Mouse (Mus musculus): Measurements from ENCODE around the gene Snapc2.
"Not testable (repeated sequence)": the region's sequence is repeated elsewhere in the genome, so short reads cannot be mapped to it uniquely, and the experiment has no call there.

Snapc2 gene

GRCm38 (mm10) chr8:4237814-4238433, 15.0 kb upstream of the Snapc2 start:
- DNase-seq (ENCODE audit: low spot score): peak; percentile 45

- peak; percentile 98 for DNase-seq (ENCODE audit: low spot score)
These were observed 14.3 kb upstream of the Snapc2 start, which contains the start of the genes Map2k7 and Gm49320 for GRCm38 (mm10) chr8:4238434-4239192. Gene Map2k7, plus strand, starts transcription at chr8:4238740. Gene Gm49320, plus strand, starts transcription at chr8:4238865.

GRCm38 (mm10) chr8:4239193-4239890, 13.5 kb upstream of the Snapc2 start:
- DNase-seq (ENCODE audit: low spot score): no peak

- DNase-seq (ENCODE audit: low spot score): no peak
These were observed 7.8 kb upstream of the Snapc2 start for GRCm38 (mm10) chr8:4245061-4245460.

- no peak for DNase-seq (ENCODE audit: low spot score)
These were observed 7.1 kb upstream of the Snapc2 start for GRCm38 (mm10) chr8:4245737-4246136.

GRCm38 (mm10) chr8:4247241-4247640, 5.6 kb upstream of the Snapc2 start:
- no peak for DNase-seq (ENCODE audit: low spot score)

- no peak for DNase-seq (ENCODE audit: low spot score)
These were observed 4.8 kb upstream of the Snapc2 start, which contains the start of gene Tgfbr3l for GRCm38 (mm10) chr8:4247951-4248540. Gene Tgfbr3l, plus strand, starts transcription at chr8:4248214.

GRCm38 (mm10) chr8:4249213-4249612, 3.7 kb upstream of the Snapc2 start:
- no peak for DNase-seq (ENCODE audit: low spot score)

- DNase-seq (ENCODE audit: low spot score): peak; percentile 75
These were observed 2.4 kb upstream of the Snapc2 start for GRCm38 (mm10) chr8:4250306-4250970.

- DNase-seq (ENCODE audit: low spot score): no peak
These were observed 642 bp upstream of the Snapc2 start for GRCm38 (mm10) chr8:4252116-4252760.

GRCm38 (mm10) chr8:4254001-4254400, 1.1 kb downstream of the Snapc2 start:
- DNase-seq (ENCODE audit: low spot score): no peak

- not testable (repeated sequence) for DNase-seq (ENCODE audit: low spot score)
These were observed 2.6 kb downstream of the Snapc2 start for GRCm38 (mm10) chr8:4255471-4255870.

- no peak for DNase-seq (ENCODE audit: low spot score)
These were observed 4.0 kb downstream of the Snapc2 start for GRCm38 (mm10) chr8:4256911-4257310.

- DNase-seq (ENCODE audit: low spot score): no peak
These were observed 4.5 kb downstream of the Snapc2 start for GRCm38 (mm10) chr8:4257350-4257749.

- DNase-seq (ENCODE audit: low spot score): peak; percentile 72
These were observed 5.4 kb downstream of the Snapc2 start for GRCm38 (mm10) chr8:4258233-4258632.

GRCm38 (mm10) chr8:4258678-4259077, 5.8 kb downstream of the Snapc2 start:
- no peak for DNase-seq (ENCODE audit: low spot score)

GRCm38 (mm10) chr8:4259125-4259804, 6.4 kb downstream of the Snapc2 start, which contains the start of gene Ctxn1:
Gene Ctxn1, minus strand, starts transcription at chr8:4259274.
- DNase-seq (ENCODE audit: low spot score): peak; percentile 91

GRCm38 (mm10) chr8:4259805-4260170, 6.9 kb downstream of the Snapc2 start:
- no peak for DNase-seq (ENCODE audit: low spot score)

- no peak for DNase-seq (ENCODE audit: low spot score)
These were observed 10.4 kb downstream of the Snapc2 start for GRCm38 (mm10) chr8:4263105-4263791.
